Mouse (Mus musculus): ENCODE measurements around the gene Apobec2. TPM values are rescaled to one million over a fixed set of nuclear protein-coding genes. Genes with fewer than 3 reads are reported as not detected.
"Not testable (repeated sequence)": the region's sequence is repeated elsewhere in the genome, so short reads cannot be mapped to it uniquely, and the experiment has no call there.

Apobec2 gene
- polyA plus RNA-seq (2015; fragmentation: Nextera tagmentation; extraction: Ambion mirVana), result 0.25 and 3.6 TPM in 2 replicates

GRCm38 (mm10) chr17:48432158-48432980 is at the start of gene Apobec2:
Apobec2 (minus strand) TSS chr17:48432930.
- no peak within 1 kb of the TSS for H3K4me2 ChIP-seq (ENCODE audit: low read depth, low read length)
- WGBS (ENCODE audit: insufficient replicate concordance), result 51% methylated on average over 16 of the region's 16 CpGs
- no peak within 1 kb of the TSS for H3K4me3 ChIP-seq (ENCODE audit: low read depth, low read length)
- H3K27ac ChIP-seq (ENCODE audit: low read depth), result no peak within 1 kb of the TSS
- no peak for ATAC-seq
- TF ChIP-seq CTCF (IDR thresholded peaks at IDR 0.05; ENCODE audit: low read depth), result no peak
- no peak for TF ChIP-seq EP300 (IDR thresholded peaks at IDR 0.05; ENCODE audit: low read depth)
- no peak within 1 kb of the TSS for H3K9ac ChIP-seq (replicated peaks)
- H3K9me3 ChIP-seq (ENCODE audit: low read length), result no peaks in the 10 kb centered on the region
- DNase-seq, result no peak
- H3K27me3 ChIP-seq (ENCODE audit: insufficient read depth, low read length), result no peaks in the 10 kb centered on the region
- H3K4me1 ChIP-seq (ENCODE audit: insufficient read depth), result peaks cover 13% of the 10 kb centered on the region
- no peaks in the 10 kb centered on the region for H3K36me3 ChIP-seq (replicated peaks; ENCODE audit: insufficient read depth, low read length)

GRCm38 (mm10) chr17:48479952-48480351 is 47.2 kb upstream of the Apobec2 start:
- Histone ChIP-seq H3K27me3 (ENCODE audit: insufficient read depth, low read length) (no peaks in the 10 kb centered on the region), H3K4me2 (ENCODE audit: low read depth, low read length) (no peak overlapping the region), H3K4me1 (ENCODE audit: insufficient read depth) (no peaks in the 10 kb centered on the region), H3K9ac (replicated peaks) (no peak overlapping the region), H3K27ac (ENCODE audit: low read depth) (no peak overlapping the region), H3K4me3 (ENCODE audit: low read depth, low read length) (no peak overlapping the region), H3K9me3 (ENCODE audit: low read length) (no peaks in the 10 kb centered on the region), H3K36me3 (replicated peaks; ENCODE audit: insufficient read depth, low read length) (no peaks in the 10 kb centered on the region)
- DNase-seq, result no peak
- WGBS (ENCODE audit: insufficient replicate concordance), result 85% methylated on average over 10 of the region's 10 CpGs
- ATAC-seq, result no peak
- TF ChIP-seq CTCF (IDR thresholded peaks at IDR 0.05; ENCODE audit: low read depth) (no peak), EP300 (IDR thresholded peaks at IDR 0.05; ENCODE audit: low read depth) (no peak)

GRCm38 (mm10) chr17:48475444-48475843 is 42.7 kb upstream of the Apobec2 start:
- Histone ChIP-seq H3K4me2 (ENCODE audit: low read depth, low read length) (no peak overlapping the region), H3K4me1 (ENCODE audit: insufficient read depth) (no peaks in the 10 kb centered on the region), H3K27me3 (ENCODE audit: insufficient read depth, low read length) (no peaks in the 10 kb centered on the region), H3K9me3 (ENCODE audit: low read length) (no peaks in the 10 kb centered on the region), H3K36me3 (replicated peaks; ENCODE audit: insufficient read depth, low read length) (no peaks in the 10 kb centered on the region), H3K4me3 (ENCODE audit: low read depth, low read length) (no peak overlapping the region), H3K27ac (ENCODE audit: low read depth) (no peak overlapping the region), H3K9ac (replicated peaks) (no peak overlapping the region)
- ATAC-seq (no peak), DNase-seq (no peak)
- WGBS (ENCODE audit: insufficient replicate concordance), result 75% methylated on average over 8 of the region's 8 CpGs
- TF ChIP-seq CTCF (IDR thresholded peaks at IDR 0.05; ENCODE audit: low read depth) (no peak), EP300 (IDR thresholded peaks at IDR 0.05; ENCODE audit: low read depth) (no peak)

GRCm38 (mm10) chr17:48474282-48474681 is 41.6 kb upstream of the Apobec2 start:
- not testable (repeated sequence) for H3K27me3 ChIP-seq (ENCODE audit: insufficient read depth, low read length); H3K36me3 ChIP-seq (replicated peaks; ENCODE audit: insufficient read depth, low read length); H3K9ac ChIP-seq (replicated peaks); H3K4me1 ChIP-seq (ENCODE audit: insufficient read depth); H3K27ac ChIP-seq (ENCODE audit: low read depth); H3K4me2 ChIP-seq (ENCODE audit: low read depth, low read length); ATAC-seq; H3K4me3 ChIP-seq (ENCODE audit: low read depth, low read length); H3K9me3 ChIP-seq (ENCODE audit: low read length); DNase-seq
- WGBS (ENCODE audit: insufficient replicate concordance), result 78% methylated on average over 6 of the region's 6 CpGs

GRCm38 (mm10) chr17:48467395-48468231 is 34.9 kb upstream of the Apobec2 start:
- peak; percentile 82 for ATAC-seq
- Histone ChIP-seq H3K4me2 (ENCODE audit: low read depth, low read length) (peak overlapping the region; percentile 63), H3K9ac (replicated peaks) (peak overlapping the region; percentile 26; the same call in 1 of the 2 replicates), H3K9me3 (ENCODE audit: low read length) (no peaks in the 10 kb centered on the region), H3K36me3 (replicated peaks; ENCODE audit: insufficient read depth, low read length) (no peaks in the 10 kb centered on the region), H3K4me1 (ENCODE audit: insufficient read depth) (peaks cover 10% of the 10 kb centered on the region), H3K4me3 (ENCODE audit: low read depth, low read length) (peak overlapping the region; percentile 6), H3K27me3 (ENCODE audit: insufficient read depth, low read length) (no peaks in the 10 kb centered on the region), H3K27ac (ENCODE audit: low read depth) (no peak overlapping the region)
- TF ChIP-seq EP300 (IDR thresholded peaks at IDR 0.05; ENCODE audit: low read depth) (no peak), CTCF (IDR thresholded peaks at IDR 0.05; ENCODE audit: low read depth) (peak; percentile 98)
- 11% methylated on average over 22 of the region's 22 CpGs for WGBS (ENCODE audit: insufficient replicate concordance)
- peak; percentile 88 for DNase-seq

- 25% methylated on average over 22 of the region's 22 CpGs for WGBS (ENCODE audit: insufficient replicate concordance)
- no peaks in the 10 kb centered on the region for H3K9me3 ChIP-seq (ENCODE audit: low read length)
- DNase-seq (peak; percentile 45), ATAC-seq (peak; percentile 85)
- no peaks in the 10 kb centered on the region for H3K27me3 ChIP-seq (ENCODE audit: insufficient read depth, low read length)
- peak overlapping the region; percentile 63 for H3K4me2 ChIP-seq (ENCODE audit: low read depth, low read length)
- peaks cover 10% of the 10 kb centered on the region for H3K4me1 ChIP-seq (ENCODE audit: insufficient read depth)
- TF ChIP-seq CTCF (IDR thresholded peaks at IDR 0.05; ENCODE audit: low read depth) (no peak), EP300 (IDR thresholded peaks at IDR 0.05; ENCODE audit: low read depth) (no peak)
- H3K4me3 ChIP-seq (ENCODE audit: low read depth, low read length), result peak overlapping the region; percentile 6
- H3K27ac ChIP-seq (ENCODE audit: low read depth), result no peak overlapping the region
- H3K9ac ChIP-seq (replicated peaks), result peak overlapping the region; percentile 26
- no peaks in the 10 kb centered on the region for H3K36me3 ChIP-seq (replicated peaks; ENCODE audit: insufficient read depth, low read length)
These were observed 34.2 kb upstream of the Apobec2 start for GRCm38 (mm10) chr17:48466769-48467394.
